In genomic region chr2:104323351-104323750, GRCm38 (mm10) we compare ENCODE assay signal across 18 mouse cellular contexts.
"Had no signal": no experiment of that assay in that cellular context is flagged by ENCODE, and none has a peak within 500 bp of the region (broad histone marks: within the 10 kb centered on the region; RNA-seq: fewer than 3 reads in every experiment).

No protein-coding gene starts in this region.

- H3K4me3 ChIP-seq: midbrain, embryonic 10.5 days; midbrain, embryonic 12.5 days; myocyte; neural tube, embryonic 13.5 days; neural tube, embryonic 15.5 days had no signal

- H3K27me3 ChIP-seq: midbrain, embryonic 12.5 days; neural tube, embryonic 13.5 days; neural tube, embryonic 15.5 days had no signal

- H3K27ac ChIP-seq: midbrain, embryonic 10.5 days; midbrain, embryonic 12.5 days; neural tube, embryonic 13.5 days; neural tube, embryonic 15.5 days had no signal

- DNase-seq: lung, adult 18-20 months; lung, embryonic 14.5 days; lung, postnatal 10 days; lung, postnatal 4 days; midbrain, embryonic 14.5 days; retina, postnatal 1 day; right cerebral cortex, postnatal 14 days; right cerebral cortex, postnatal 4 days; spleen, adult 18-20 months; thymus, adult 18-20 months; thymus, postnatal 14 days; thymus, postnatal 36 days had no signal

- H3K4me2 ChIP-seq: lung, embryonic 14.5 days; midbrain, embryonic 12.5 days; neural tube, embryonic 13.5 days; neural tube, embryonic 15.5 days had no signal

- ATAC-seq: midbrain, embryonic 16.5 days had no signal

- H3K36me3 ChIP-seq: midbrain, embryonic 10.5 days; midbrain, embryonic 12.5 days; neural tube, embryonic 13.5 days; neural tube, embryonic 15.5 days had no signal

- H3K9me3 ChIP-seq: midbrain, embryonic 10.5 days; midbrain, embryonic 12.5 days; neural tube, embryonic 13.5 days; neural tube, embryonic 15.5 days had no signal

- H3K9ac ChIP-seq: lung, embryonic 14.5 days; midbrain, embryonic 12.5 days; neural tube, embryonic 13.5 days; neural tube, embryonic 15.5 days had no signal
